Mouse (Mus musculus) kidney, postnatal 0 days (tissue): ENCODE results near the gene Grasp. TPM values are rescaled to one million over a fixed set of nuclear protein-coding genes. Genes with fewer than 3 reads are reported as not detected.

Experiments
- ATAC-seq: fragments of 200-750 bp; cut with Nextera tagmentation; replicated peaks from 2 replicates; pipeline ENCODE4 v1.8.0; 2017; ENCODE audit warnings: low read depth, moderate number of reproducible peaks, moderate TSS enrichment, moderate library complexity; ENCODE audit not compliant: low FRiP score
- DNase-seq: peaks from one replicate; pipeline ENCODE4 v3.0.0-alpha.2; 2016; ENCODE audit warnings: low spot score
- H3K27ac ChIP-seq: fragments of 300-500 bp; sonication (generic); 2 replicates; pipeline ENCODE4 v1.5.1; 2014; ENCODE audit warnings: mild to moderate bottlenecking
- H3K27me3 ChIP-seq: fragments of 300-500 bp; sonication (generic); 2 replicates; pipeline ENCODE4 v1.6.1; 2014; ENCODE audit warnings: low read length, mixed read lengths; ENCODE audit not compliant: insufficient read depth
- H3K36me3 ChIP-seq: fragments of 300-500 bp; sonication (generic); 2 replicates; pipeline ENCODE4 v1.6.1; 2014; ENCODE audit warnings: low read length, mixed read lengths; ENCODE audit not compliant: insufficient read depth
- H3K4me1 ChIP-seq: fragments of 300-500 bp; sonication (generic); replicated peaks from 2 replicates; pipeline ENCODE4 v1.6.1; 2014; ENCODE audit warnings: antibody characterized with exemption, low read length, mixed read lengths; ENCODE audit not compliant: insufficient read depth
- H3K4me2 ChIP-seq: fragments of 300-500 bp; sonication (generic); 2 replicates; pipeline ENCODE4 v1.6.1; 2014; ENCODE audit warnings: mild to moderate bottlenecking, low read length, moderate library complexity, mixed read lengths
- H3K4me3 ChIP-seq: fragments of 300-500 bp; sonication (generic); replicated peaks from 2 replicates; pipeline ENCODE4 v1.5.1; 2014; ENCODE audit warnings: low read depth, low read length
- H3K9ac ChIP-seq: fragments of 300-500 bp; sonication (generic); 2 replicates; pipeline ENCODE4 v1.6.1; 2014; ENCODE audit warnings: low read depth, low read length
- H3K9me3 ChIP-seq: fragments of 300-500 bp; sonication (generic); replicated peaks from 2 replicates; pipeline ENCODE4 v1.6.1; 2016; ENCODE audit warnings: low read length, inconsistent platforms, mixed read lengths
- CTCF ChIP-seq: IDR thresholded peaks from 2 replicates; pipeline ENCODE4 v1.5.1; 2016; ENCODE audit warnings: antibody characterized with exemption, low read depth, mild to moderate bottlenecking, moderate library complexity
- WGBS: fragments of 180-500 bp; shearing (Covaris S2); extraction: QIAGEN DNeasy Blood & Tissue Kit; methylation state at CpG from one replicate; pipeline ENCODE4 v1.1.7; 2014; 5-methylcytosine and 5-hydroxymethylcytosine counted together
- polyA plus RNA-seq: library from polyadenylated mRNA; unstranded; fragments of >200 nt; fragmentation: Nextera tagmentation; extraction: Ambion mirVana; gene quantifications from 2 replicates; pipeline ENCODE4 v1.2.1, GENCODE M21; 2015

The Grasp gene
- polyA plus RNA-seq, 1 experiment from 2014 or later = 3.7 TPM

GRCm38 (mm10) chr15:101230995-101231647, 7.1 kb downstream of the Grasp start:
- H3K9me3 ChIP-seq = no peaks in the 10 kb centered on the region
- WGBS = 76% methylated on average over 23 of the region's 23 CpGs
- H3K9ac ChIP-seq = peak overlapping the region; percentile 10; the same call in 1 of the 2 replicates
- ATAC-seq (no peak), DNase-seq (no peak)
- H3K4me2 ChIP-seq = peak overlapping the region; percentile 40
- H3K4me1 ChIP-seq = peaks cover 2% of the 10 kb centered on the region; the same call in 1 of the 2 replicates
- H3K27me3 ChIP-seq = no peaks in the 10 kb centered on the region
- H3K27ac ChIP-seq = no peak overlapping the region
- peak; percentile 59 for TF ChIP-seq CTCF
- H3K4me3 ChIP-seq = 0 out of 2 replicates have a peak overlapping the region, but pooled peaks have one; percentile 6
- peaks cover 14% of the 10 kb centered on the region; the same call in 1 of the 2 replicates for H3K36me3 ChIP-seq

GRCm38 (mm10) chr15:101231648-101232180, 7.7 kb downstream of the Grasp start:
- H3K27me3 ChIP-seq = no peaks in the 10 kb centered on the region

DNA sequence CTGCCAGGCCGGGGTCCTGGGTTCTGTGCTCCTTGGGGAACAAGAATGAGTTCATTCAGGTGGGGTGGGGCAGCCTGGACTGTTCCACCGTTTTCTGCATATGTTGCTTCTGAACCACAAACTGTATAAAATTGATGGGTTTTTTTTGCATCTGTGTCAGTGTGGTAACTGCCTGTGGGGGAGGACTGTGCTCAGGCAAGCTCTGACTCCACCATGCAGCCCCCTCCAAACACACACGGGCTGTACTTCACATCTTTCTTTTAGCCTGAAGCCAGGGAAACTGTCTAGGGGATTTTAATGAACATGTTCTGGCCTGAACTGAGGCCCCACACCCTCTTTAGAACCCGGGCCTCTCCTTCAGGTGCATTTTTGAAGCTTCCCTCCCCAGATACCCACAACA, 8.6 kb downstream of the Grasp start:
- H3K9ac ChIP-seq = no peak overlapping the region

More at GRCm38 (mm10) chr15:101231648-101232180, 7.7 kb downstream of the Grasp start:
- H3K36me3 ChIP-seq = peaks cover 14% of the 10 kb centered on the region; the same call in 1 of the 2 replicates
- no peak overlapping the region for H3K27ac ChIP-seq
- no peaks in the 10 kb centered on the region for H3K9me3 ChIP-seq
- 57% methylated on average over 56 of the region's 56 CpGs for WGBS
- H3K9ac ChIP-seq = peak overlapping the region; percentile 10; the same call in 1 of the 2 replicates
- DNase-seq = no peak
- peak overlapping the region; percentile 40 for H3K4me2 ChIP-seq
- H3K4me1 ChIP-seq = peaks cover 3% of the 10 kb centered on the region; the same call in 1 of the 2 replicates
- ATAC-seq = no peak
- H3K4me3 ChIP-seq = 0 out of 2 replicates have a peak overlapping the region, but pooled peaks have one; percentile 6
- TF ChIP-seq CTCF = no peak

DNA sequence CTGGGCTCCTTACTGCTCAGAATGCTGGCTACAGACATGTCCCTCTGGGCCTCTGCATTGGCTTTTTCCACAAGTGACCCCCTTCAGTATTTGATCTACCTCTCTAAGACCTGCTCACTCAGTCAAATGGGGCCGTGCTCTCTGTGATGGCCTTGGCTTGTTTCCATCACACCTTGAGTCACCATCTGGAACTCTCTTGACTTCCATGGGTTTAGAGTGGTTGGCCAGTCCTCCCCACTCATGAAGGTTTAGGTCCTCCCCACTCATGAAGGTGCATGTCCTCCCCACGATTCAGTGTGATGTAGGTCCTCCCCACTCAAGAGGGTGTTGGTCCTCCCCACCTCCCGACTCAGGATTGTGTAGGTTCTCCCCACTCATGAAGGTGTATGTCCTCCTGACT, 9.2 kb downstream of the Grasp start:
- no peak for TF ChIP-seq CTCF
- no peak overlapping the region for H3K4me3 ChIP-seq
- H3K36me3 ChIP-seq = peaks cover 14% of the 10 kb centered on the region; the same call in 1 of the 2 replicates
- ATAC-seq (no peak), DNase-seq (no peak)
- H3K27ac ChIP-seq = no peak overlapping the region
- H3K4me2 ChIP-seq = no peak overlapping the region
- H3K4me1 ChIP-seq = peaks cover 3% of the 10 kb centered on the region; the same call in 1 of the 2 replicates
- no peaks in the 10 kb centered on the region for H3K27me3 ChIP-seq
- H3K9me3 ChIP-seq = no peaks in the 10 kb centered on the region
- H3K9ac ChIP-seq = no peak overlapping the region
- WGBS = 89% methylated on average over 3 of the region's 3 CpGs

More for the DNA sequence above, 8.6 kb downstream of the Grasp start:
- TF ChIP-seq CTCF = no peak
- peaks cover 3% of the 10 kb centered on the region; the same call in 1 of the 2 replicates for H3K4me1 ChIP-seq
- H3K27me3 ChIP-seq = no peaks in the 10 kb centered on the region
- no peak overlapping the region for H3K27ac ChIP-seq
- 53% methylated on average over 4 of the region's 4 CpGs for WGBS
- DNase-seq (no peak), ATAC-seq (no peak)
- peaks cover 14% of the 10 kb centered on the region; the same call in 1 of the 2 replicates for H3K36me3 ChIP-seq
- H3K9me3 ChIP-seq = no peaks in the 10 kb centered on the region
- no peak overlapping the region for H3K4me2 ChIP-seq
- no peak overlapping the region for H3K4me3 ChIP-seq

DNA sequence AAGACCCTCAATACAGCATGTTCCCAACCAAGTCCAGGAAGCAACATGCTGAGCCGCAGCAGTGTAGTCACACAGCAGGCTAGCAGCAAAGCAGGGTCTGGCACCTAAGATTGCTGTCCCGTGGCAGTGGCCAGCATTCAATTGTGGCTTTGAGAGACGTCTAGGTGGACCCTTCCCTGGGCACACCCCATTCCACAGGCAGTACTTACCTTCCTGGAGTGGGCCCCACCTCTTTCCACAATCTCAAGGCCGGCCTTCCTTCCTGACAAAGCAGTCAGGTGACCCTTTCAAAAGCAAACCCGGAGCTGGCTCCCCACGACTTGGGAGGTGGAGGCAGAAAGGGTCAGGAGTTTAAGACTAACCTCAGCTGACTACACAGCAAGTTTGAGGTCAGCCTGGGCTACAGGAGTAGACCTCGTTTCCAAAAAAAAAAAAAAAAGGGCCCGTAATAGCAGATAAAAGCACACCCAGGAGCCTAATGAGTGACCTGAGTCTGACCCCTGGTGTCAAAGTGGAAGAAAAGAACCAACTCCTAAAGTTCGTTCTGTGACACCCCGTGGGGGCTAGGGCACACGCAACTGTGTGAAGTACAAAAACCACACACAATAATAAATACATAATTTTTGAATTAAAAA, 9.8 kb downstream of the Grasp start:
- peaks cover 4% of the 10 kb centered on the region; the same call in 1 of the 2 replicates for H3K4me1 ChIP-seq
- H3K9me3 ChIP-seq = no peaks in the 10 kb centered on the region
- H3K9ac ChIP-seq = no peak overlapping the region
- peaks cover 14% of the 10 kb centered on the region; the same call in 1 of the 2 replicates for H3K36me3 ChIP-seq
- no peaks in the 10 kb centered on the region for H3K27me3 ChIP-seq
- no peak for DNase-seq
- H3K4me2 ChIP-seq = no peak overlapping the region
- H3K27ac ChIP-seq = no peak overlapping the region
- ATAC-seq = no peak
- TF ChIP-seq CTCF = no peak
- no peak overlapping the region for H3K4me3 ChIP-seq
- 38% methylated on average over 11 of the region's 11 CpGs for whole genome bisulfite sequencing
